Mouse (Mus musculus) left cerebral cortex, postnatal 4 days (tissue): ENCODE measurements around the gene Sh2b3. TPM values are rescaled to one million over a fixed set of nuclear protein-coding genes. Genes with fewer than 3 reads are reported as not detected.

Experiments used
- DNase-seq: peaks from one replicate; pipeline ENCODE4 v3.0.0-alpha.2; 2022
- intact Hi-C: fragments of 180-260 bp; cut with DNase I; formaldehyde crosslinking; loops from one replicate; pipeline ENCODE4 v1.15.1; 2025
- total RNA-seq, 2 experiments: library from RNA; stranded (reverse); gene quantifications; 2 replicates each; pipeline ENCODE4 v1.2.3; 2021

Sh2b3 gene
- total RNA-seq, 2 experiments from 2014 or later, result 13.3 to 13.4 TPM

DNA sequence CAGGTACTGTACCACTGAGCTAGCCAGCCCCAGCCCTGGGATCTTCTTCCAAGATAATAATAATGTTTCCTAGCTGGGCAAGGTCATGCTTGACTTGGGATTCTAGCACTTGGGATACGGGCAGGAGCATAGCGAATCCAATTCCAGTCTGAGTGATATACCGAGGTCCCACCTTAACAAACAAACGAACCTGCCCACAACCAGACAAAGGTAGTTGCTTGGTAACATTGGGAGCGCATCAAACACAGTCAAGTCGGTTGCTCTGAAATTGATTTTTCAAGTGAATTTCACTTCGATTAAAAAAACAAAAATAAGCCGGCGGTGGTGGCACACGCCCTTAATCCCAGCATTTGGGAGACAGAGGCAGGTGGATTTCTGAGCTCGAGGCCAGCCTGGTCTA lies 8.9 kb upstream of the Sh2b3 start:
- no peak for DNase-seq
- intact Hi-C loops, result no loop called here

DNA sequence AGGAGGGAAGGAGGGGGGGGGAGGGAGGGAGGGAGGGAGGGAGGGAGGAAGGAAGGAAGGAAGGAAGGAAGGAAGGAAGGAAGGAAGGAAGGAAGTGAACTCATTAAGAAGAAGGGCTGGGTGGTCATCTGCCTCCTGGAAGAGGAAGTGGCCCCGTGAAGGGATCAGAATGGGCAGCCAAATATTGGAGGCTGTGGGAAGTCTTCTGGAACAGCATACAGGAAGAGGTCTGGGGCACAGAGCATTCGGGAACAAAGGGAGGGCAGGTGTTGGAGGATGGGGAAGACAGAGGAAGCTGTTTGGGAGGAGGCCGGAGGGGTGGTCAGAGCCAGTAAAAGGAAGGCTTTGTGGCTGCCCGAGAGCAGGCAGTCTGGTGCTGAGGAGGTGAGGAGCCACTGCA lies 7.9 kb upstream of the Sh2b3 start:
- intact Hi-C loops, result no loop called here
- no peak for DNase-seq

DNA sequence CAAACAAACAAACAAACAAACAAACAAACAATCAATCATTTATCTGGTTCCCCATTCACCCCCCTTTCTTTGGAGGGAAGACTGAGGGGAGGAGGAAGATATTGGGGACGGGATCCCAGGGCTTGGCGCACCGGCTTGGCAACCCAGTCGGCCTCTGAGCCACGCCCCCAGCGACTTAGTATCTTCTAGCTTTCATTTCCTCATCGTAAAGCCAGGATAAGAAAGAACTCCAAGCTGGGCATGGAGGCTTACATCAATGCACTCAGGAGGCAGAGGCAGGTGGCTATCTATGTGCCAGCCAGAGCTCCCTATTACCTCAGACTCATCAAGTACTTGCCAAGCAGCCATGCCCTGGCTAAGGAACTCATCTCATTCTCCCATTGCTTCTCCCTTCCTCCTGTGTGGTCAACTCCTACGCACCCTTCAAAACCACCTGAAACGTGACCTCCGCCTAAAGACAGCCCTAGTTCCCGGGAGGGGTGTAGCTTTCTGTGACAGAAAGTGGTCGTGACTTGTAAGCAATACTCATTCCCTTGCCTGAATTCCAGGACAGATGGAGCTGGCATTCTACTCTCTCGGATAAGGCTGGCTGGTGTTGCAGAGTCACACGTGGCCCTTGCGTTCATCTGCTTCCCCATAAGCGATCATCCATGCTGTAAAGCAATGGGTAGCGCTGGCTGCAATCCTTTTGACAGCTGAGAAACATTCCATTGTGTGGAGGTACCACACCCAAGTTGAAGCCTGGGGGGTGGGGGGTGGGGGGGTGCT lies 5.9 kb upstream of the Sh2b3 start:
- intact Hi-C loops, result no loop called here
- no peak for DNase-seq

DNA sequence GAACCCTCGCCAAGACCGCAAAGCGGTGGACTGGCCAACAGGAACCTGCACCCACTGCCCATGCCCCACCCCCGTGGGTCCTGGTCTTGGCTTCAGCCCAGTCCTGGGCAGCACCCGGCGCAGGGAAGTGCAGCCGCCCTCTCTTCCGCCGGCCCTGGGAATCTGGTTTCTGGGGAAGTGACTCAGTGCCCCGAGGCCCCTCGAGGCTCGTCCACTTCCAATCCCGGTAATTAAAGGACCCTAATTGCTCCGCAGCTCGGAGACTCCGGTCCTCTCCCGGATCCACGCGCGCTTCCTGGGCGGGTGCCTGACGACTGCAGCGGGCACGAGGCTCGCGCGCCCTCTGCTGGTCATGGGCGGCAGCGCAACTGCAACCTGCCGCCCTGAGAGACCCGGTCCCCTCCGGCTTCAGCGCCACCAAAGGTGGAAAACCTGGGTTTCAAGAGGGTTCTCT lies 5.2 kb upstream of the Sh2b3 start:
- DNase-seq, result peak; percentile 84
- intact Hi-C loops, result no loop called here

DNA sequence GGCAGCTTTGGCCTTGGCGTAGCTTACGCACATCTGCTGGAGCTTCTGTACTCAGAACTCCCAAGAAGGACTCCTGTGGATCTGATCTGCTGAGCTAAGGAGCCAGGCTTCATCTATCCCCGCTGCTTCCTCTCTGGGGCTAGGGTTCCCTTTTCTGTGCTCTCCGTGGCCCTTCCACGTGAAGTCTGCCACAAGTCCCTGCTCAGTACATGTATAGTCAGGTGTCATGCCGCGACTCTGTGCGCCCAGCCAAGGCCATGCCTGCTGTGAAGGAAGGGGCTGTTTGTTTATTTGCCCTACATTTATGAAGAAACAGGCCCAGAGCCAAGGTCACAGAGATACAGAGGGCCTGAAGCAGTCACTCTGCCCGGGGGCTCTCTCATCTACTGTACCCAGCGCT lies 4.5 kb upstream of the Sh2b3 start:
- no peak for DNase-seq
- intact Hi-C loops, result no loop called here

DNA sequence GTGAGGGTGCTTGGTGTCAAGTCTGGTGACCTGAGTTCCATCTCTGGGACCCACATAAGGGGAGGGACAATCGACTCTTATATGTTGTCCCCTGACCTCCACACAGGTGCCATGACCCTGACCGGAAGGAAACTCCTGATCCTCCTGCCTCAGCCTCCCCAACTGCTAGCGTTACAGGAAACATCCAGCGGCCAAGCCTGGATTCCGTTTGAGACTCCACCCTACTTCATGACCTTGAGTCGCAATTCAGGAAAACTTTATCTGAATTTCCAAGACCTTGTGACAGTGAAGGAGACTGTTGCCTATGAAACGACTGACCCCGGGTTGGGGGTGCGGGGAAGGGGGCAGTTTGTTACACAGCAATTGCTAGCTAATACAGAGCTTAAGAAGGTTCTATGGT lies 4.1 kb upstream of the Sh2b3 start:
- intact Hi-C loops, result no loop called here
- no peak for DNase-seq

DNA sequence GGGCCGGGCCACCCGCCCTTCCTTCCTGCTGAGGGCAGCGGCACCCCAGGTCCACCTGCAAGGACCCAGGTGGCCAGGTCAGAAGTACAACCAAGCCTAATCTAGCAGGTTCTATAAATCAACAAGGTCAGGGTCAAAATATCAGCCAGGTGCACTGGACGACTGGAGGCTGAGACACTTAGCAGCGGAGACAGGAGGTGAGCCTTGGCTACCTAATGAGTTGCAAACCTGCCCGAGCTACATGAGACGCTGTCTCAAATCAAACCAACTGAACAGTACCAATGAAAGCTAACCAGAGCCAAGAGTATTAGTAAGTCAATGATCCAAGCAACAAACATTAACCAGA lies 1.7 kb upstream of the Sh2b3 start:
- intact Hi-C loops, result no loop called here
- no peak for DNase-seq

DNA sequence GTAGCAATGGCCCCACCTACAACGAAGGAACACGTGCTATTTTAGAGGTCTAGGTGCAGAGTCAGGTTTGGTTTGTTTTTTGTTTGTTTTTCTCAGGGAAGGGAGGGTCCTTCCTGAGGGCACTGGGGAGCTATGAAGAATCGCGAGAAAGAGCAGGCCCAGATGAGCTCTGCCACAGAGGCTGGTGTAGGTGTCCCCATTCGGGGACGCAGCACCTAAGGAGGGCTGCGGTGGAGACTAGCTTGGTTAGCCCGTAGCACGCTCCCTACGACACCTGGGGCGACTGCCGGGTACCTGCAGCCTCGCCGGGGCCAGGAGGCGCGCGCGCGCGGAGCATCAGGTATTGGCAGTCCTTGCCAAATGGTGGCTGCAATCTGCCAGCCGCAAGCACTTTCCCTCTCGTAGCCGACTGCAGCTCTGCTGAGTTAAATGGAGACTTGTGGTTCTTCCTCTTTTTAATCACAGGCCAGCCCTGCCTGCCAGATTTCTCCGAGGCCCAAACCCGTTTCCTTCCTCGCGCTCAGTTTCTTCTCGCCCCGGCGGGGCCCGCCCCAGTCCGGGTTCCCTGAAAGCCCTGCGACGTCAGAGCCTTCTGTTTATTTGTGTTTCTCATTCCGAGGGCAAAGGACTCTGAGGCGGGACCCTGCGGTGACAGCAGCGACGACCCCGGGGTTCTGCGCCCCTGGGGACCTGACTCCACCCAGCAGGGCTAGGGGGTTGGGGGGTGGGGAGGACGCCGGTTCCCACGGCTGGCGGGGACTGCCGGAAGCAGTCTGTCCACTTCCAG lies 1.1 kb upstream of the Sh2b3 start:
- intact Hi-C loops, result no loop called here

DNA sequence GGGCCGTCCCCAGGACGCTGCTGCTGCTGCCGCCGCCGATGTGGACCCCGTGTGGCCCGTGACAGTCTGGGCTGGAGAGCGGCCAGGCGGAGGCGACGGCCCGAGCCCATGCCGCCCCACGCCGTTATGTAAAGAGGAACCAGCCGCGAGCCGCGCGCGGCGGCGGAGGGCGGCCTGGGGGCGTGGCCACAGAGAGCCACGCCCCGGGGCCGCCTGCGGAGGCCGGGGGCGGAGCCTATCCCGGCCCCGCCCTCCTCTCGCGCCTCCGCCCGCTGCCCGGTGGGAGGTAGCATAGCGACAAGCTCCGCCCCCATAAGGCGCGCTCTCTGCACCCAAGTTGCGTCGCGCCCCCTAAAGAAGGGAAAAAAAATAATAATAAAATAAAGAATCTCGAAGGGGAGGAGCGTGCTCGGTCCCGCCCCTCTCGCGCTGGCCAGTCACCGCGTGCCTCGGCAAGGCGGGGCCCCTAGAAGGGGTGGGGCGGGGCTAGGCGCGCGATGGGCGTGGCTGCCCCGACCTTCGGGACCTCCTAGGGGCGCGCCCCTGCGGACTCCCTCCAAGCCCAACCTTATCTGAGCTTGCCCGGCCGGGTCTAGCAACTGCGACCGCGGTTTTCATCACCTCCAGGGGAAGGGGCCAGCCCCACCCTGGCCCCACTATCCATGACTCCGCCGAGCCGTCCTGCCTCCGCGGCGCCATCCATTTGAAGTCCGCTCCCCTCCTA lies 592 bp downstream of the Sh2b3 start:
- intact Hi-C loops, result no loop called here
- peak; percentile 78 for DNase-seq

More for the DNA sequence above, 1.1 kb upstream of the Sh2b3 start:
- DNase-seq, result no peak

DNA sequence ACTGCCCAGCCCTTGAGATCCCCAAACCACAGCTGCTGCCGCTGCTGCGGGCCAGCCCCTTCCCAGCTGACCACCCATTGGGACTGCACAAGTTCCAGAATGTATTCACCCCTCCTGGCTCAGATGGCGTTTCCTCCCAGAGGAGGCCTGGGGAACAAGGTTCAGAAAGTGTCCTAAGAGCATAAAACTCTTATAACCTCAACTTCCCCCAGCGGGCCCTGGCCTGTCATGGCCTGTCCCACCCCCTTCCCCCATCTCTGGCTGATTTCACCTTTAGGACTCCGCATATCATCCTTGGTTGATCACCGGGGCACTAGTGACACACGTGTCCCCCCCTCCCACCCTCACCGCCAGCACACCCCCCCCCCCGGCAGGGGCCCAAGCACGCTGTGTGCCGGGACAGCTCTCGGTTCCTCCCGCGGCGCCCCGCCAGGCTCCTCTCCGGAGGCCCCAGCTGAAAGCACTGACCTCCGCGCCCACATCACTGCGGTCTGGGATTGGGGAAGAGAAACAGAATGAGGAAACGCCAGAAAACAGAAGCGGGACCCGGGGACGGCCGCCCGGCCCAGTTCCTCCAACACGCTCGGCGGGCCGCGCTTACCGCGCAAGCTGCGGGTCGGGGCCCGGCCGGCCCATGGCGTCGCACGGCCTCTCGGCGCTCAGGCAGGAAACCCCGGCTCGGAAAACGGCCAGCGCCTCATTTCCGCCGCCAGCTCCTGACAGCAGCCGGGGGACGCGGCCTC lies 1.3 kb downstream of the Sh2b3 start:
- no peak for DNase-seq
- intact Hi-C loops, result no loop called here

DNA sequence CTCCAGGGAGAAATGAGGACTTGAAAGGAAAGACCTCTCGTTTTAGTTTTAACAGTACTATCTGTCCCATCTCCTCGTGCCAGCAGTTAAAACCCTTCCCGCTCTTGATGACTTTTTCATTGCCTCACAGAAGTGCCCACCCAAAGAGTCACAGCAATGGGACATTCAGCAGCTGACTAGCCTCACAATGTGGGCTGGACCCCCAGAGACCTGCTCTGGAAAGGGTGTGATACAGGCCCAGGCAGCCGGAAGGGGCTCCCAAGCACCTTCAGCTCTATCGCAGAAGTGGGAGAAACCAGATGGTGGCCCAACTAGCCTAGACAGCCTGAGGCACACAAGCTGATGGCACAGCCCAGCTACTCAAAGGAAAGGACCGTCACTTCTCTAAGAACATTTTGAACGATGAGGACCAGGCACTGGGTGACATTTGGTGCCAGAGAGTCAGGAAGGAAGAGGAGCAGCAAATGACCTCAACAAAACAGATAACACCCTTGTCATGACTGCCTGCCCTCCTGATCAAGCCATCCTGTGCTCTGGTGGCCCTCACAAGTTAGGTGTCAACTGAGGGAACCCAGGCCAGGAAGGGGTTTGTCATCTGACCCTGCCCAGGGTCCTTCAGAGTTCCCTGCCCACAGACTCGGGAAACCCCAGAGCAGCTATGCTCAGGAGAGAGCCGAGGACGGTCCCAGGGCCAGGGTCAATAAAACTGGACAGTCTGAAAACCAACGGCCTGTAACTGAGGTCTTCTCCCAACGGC lies 2.3 kb downstream of the Sh2b3 start:
- DNase-seq, result no peak
- intact Hi-C loops, result no loop called here

DNA sequence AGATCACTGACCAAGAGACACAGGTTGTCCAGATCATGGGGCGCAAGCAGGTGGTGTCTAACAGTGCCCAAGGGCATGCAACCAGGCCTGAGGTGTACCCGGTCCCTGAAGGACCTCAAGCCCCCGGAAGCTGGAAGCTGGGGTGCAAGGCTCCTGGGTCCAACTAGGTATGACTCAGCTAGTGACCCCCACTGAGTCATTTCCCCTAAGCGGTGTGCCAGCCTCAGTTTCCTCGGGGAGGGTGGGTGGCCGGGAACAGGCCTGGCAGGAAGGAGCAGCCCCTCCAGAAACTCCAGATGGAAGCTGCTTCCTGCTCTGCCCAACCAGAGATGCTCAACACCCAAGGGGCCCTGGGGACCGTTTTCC lies 3.2 kb downstream of the Sh2b3 start:
- intact Hi-C loops, result no loop called here
- no peak for DNase-seq

DNA sequence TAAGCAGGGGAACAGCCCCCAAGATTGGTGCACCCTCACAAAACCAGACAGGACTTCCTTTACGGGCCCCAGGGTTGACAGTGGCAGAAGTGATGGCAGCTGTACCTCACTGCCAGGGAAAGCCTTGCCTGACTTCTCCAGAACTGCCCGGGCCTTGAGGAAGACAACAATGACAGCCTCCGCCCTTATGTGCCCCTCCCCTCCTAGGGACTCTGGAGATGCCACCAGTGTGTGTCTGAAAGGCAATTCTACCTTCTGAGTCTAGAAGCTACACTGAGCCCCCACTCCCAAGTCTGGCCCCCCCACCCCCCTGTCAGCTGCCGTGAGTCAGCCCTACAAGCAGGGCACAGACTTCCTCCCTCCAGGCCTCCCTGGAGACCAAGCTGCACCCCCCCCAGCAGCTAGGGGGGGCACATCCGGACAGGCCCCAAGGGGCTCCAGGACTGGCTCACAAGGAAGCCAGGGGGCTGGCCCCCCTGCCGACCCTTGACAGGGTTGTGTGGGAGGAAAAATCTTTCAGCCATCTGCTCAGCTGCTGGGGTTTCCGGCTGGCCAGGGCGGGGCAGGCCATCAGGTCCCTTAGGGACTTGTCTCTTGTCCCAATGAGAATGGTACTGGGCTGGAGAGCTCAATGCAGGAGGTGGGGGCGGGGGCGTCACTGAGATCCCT lies 3.7 kb downstream of the Sh2b3 start:
- no peak for DNase-seq
- intact Hi-C loops, result no loop called here

DNA sequence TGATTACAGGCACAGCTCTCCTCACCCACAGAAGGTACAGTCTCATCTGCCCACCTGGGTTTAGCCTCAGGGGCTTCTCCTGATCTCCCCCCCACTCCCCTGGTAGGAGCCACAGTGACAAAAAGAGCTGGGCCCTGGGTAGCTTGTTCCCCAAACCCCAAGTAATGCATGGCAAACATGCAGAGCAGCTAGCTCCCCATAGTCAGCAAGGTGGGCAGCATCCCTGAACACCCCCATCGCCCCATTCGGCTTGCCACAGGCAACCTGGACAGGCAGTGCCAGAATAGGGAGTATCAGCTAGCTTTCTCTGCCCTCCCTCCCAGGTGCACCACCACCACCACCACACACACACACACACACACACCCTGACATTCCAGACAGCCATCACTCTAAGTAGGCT lies 4.3 kb downstream of the Sh2b3 start:
- intact Hi-C loops, result no loop called here

DNA sequence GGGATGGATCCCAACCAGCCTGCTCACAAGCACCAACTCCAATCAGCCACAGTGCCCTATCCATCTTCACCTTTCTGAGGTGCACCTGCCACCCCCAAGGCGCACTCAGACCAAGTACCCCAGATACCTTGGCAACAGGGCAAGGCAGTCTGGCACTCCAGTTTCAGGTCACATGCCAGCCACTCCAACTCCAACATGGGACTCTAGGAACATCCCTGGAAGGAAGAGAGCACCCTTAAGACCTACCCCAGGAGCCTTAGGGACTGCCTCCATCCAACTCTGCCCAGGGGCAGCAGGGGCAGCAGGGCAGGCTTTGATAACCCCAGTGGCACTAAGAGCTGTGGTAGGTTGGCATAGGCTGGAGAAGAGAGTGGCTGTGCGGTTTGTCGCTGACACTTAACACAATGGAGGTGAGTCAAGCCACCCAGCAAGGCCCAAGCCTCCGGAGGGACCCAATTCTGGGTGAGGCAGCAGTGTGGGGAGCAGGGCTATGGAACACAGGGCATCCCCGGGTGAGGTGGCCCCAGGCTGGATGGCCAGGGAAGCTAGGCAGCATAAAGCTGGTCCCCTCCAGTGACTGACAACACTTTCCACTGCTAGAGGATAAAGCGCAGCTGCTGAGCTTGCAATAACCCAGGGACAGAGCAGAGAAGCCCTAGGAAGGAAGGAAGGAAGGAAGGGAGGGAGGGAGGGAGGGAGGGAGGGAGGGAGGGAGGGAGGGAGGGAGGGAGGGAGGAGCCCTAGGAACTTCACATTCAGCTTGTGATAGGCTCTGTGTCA lies 4.9 kb downstream of the Sh2b3 start:
- intact Hi-C loops, result no loop called here

More for the DNA sequence above, 4.3 kb downstream of the Sh2b3 start:
- no peak for DNase-seq

DNA sequence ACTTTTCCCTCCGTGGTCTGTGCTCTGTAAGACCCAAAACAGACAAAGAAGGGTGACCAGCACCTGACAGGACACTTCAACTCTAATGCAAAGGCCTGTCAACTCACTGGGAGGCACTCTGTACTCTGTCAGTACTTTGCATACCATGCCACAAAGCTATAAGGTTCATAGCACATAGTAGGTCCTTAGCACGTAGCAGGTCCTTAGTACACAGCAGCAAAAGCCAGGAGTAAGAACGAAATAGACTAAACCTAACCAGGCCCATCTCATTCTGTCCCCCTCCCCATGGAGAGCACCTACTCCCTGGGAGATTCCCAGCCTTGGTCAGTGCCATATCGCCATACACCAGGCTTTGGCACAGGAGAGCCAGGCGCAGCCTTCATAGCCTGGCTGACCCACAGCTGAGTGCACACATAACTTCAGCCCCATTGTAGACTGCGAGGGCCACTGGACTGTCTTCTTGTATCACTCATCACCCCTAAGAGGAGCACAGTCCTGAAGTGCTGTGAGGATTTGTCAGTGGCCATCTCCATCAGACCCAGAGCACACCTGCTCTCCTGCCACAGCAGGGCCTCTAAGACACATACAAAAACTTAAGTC lies 6.3 kb downstream of the Sh2b3 start:
- no peak for DNase-seq
- intact Hi-C loops, result no loop called here

More for the DNA sequence above, 4.9 kb downstream of the Sh2b3 start:
- DNase-seq, result no peak

DNA sequence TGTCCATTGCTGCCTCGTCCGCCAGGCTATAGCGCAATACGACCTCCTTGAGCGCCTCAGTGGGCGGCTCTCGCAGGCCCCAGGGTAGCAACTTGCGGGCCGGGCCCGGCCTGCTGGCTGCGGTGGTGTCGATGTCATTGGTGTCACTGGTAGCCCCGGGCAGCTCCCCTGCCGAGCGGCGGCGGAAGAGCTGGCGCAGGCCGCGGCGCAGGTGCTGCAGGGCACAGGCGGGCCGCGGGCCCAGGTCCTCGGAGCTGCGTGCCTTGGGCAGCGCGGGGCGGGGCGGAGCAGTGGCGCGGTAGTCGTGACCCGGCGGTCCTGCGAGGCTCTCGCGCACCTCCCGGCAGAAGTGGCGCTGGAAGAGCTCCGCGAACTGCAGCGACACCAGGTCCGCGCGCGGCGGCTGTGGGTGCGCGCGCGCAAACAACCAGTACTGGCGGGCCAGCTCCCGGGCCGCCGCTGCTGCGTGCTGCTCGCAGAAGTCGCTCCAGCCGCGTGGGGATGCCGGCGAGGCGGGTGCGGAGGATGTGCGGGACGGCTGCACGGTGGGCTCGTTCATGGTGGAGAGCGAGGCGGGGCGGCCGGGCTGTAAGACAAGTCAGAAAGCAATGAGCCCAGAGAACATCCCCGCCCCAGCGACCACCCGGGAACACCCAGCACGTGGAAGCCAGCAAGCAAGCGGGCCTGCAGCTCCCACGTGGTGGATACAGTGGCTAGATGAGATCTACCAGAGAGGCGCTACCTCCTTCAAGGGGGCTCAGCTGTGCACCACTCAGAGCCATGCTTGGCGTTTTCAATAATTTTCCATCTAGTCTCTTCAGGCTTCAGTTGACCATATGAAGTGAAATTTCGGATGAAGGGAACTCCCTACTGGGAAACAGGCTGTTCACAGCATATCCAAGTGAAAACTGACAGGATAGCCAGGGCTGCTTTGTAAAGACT lies 8.7 kb downstream of the Sh2b3 start:
- intact Hi-C loops, result no loop called here
- DNase-seq, result peak; percentile 60
